Mouse (Mus musculus) embryo, embryonic 11 days (tissue): Measurements from ENCODE around the gene Gdpd2.

Experiments used
- DNase-seq: peaks from one replicate; pipeline ENCODE4 v3.0.0-alpha.2; 2015

Gene Gdpd2

DNA sequence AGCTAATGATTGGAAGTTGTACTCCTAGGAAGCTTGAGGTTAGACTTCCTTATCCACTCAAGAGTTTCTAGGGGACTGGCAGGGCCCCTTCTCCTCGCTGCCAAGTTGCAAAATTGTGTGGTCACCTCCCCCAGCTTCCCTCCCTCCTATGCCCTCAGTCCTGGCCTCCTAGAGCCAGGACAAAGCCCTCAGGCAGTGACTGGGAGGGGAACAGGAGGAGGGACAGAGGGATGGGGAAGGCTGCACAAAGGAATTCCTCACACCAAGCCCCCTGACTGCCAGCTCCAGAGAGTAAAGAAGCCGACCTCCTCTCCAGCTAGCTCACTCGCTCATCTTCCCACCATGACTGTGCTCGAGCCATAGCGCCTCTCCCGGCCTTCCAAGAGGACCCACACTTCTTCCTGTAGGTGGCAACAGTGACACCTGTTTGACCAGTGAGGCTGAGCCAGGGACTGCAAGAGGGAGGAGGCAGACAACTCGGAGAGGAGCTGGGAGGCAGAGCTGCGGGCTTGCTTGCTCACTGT, at the start of gene Gdpd2:
Gene Gdpd2 (plus strand): TSS at position 209 of the 524 bp plus-strand sequence.
- DNase-seq = peak; percentile 70

DNA sequence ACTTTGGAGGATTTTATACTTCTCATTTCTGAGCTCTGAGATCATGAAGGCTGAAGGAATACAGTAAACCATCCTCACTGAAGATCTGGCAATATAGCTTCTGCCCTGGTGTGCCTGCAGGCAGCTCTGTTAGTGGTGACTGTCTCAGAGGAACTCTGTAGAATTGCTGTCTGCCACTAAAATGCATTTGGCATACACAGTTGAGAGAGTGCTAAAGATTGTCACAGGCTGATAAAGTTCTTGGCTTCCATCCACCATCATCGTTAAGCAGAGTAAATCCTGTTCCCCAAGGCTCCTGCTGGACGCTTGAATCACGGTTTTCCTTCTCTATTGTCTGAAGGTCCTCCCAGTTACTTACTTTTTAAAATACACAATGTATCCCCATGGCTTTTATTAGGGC, 43.1 kb upstream of the Gdpd2 start:
- DNase-seq = no peak

DNA sequence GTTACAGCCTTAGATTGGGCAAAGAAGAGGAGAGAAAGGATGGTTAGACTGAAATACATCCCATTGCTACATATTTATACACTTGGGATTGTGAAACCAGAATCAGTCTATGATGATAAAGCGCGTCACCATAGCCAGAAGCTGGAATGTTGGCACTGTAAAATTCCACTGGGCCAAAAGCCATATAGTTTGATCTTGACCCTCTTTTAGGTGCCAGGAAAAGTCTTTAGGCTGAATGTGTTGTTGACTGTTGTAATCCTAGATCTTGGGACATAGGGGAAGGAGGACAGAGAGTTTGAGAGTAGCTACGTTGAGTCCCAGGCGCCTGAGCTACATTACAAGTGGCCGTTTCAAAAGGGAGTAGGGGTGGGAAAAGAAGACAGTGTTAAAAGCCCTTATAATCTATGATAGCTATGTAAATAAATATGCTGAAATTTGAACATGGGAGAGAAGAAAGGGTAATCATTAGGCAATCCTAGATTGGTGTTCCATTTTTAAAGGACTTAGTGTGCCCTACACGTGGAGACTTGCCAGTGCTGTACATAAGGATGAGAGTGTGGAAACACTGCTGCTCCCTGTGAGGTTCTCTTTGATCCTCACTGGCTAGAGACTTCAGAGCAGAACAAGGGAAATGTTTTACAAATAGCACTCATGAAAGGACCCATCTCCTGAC, 42.2 kb upstream of the Gdpd2 start:
- DNase-seq = no peak

DNA sequence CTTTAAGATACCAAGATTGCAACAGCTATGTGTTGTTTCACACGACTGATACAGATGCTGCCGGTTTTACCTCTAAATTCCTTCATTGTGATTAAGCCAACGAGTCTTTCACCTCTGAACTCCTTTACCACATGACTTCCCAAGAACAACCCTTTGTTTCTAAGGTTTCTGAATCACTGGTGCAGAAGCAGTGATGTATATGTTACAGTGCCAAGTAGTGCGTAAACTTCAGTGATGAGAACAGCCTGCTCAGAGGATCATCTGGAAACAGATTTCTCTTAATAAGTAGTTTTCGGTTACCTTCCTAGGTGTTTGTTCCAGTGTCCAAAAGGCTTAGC, 41.7 kb upstream of the Gdpd2 start:
- DNase-seq = no peak

DNA sequence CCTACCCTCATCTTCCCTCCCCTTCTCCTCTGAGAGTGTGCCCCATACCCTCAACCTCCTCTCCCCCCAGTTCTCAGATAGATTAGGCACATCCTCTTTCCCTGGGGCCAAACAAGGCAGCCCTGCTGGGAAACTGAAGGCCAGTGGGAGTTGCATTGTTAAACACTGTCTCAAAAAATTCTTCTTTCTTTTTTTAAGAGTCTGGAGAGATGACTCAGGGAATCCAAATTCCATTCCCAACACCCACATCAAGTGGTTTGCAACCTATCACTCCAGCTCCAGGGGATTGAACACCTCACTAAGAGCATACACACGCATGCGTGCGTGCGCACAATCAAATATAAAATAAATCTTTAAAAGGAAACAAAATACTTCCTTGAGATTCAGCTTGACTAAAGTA, 32.9 kb upstream of the Gdpd2 start:
- no peak for DNase-seq

DNA sequence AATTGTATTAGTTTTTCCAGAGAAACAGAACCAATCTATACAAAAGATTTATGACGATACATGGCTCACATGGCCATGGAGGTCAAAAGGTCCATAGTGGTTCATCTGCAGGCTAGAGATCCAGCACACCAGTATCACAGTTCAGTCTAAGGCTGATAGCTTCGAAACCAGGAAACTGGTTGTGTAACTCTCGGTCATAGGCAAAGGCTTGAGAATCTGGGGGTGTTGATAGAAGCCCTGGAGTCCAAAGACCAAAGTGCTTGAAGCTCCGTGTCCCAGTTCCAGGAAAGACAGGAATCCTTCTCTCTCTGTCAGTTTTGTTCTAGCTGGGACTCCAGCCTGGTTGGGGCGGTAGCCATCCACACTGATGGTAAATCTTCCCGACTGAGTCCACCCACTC, 21.6 kb upstream of the Gdpd2 start:
- DNase-seq = no peak

DNA sequence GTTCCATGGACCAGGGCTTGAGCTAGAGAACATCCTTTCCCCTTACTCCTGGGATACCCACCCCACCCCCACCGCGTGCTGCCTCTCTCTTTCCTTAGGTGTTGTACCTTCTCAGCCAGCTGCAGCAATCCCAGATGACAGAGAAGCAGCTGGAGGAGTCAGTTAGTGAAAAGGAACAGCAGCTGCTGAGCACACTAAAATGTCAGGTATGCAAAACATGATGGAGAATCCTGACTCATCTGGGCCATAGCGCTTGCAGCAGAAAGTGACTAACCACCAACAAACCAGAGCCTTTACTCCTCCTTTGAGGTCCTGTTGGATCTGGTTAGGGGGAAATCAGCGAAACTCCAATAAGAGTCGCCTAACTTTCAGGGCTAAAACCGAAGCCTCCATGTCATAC, 13.5 kb upstream of the Gdpd2 start:
- DNase-seq = no peak

DNA sequence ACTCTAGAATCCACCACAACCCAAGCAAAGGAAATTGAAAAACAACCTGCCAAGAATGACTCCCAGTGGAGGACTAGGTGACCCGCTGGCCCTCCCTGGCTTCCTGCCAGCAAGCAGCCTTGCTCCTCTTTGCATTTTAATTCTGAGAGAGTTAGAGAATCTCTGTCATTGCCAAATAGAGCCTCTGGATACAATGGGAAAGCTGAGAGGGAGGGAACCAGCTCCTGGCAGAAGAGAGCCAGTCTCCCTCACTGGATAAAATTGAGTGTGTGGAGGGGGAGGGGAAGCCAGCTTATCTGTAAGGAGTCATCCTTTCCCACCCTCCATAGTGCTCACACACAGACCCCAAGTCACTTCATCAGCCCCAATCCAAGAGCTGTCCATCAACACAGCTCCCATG, 726 bp upstream of the Gdpd2 start:
- DNase-seq = peak; percentile 20

DNA sequence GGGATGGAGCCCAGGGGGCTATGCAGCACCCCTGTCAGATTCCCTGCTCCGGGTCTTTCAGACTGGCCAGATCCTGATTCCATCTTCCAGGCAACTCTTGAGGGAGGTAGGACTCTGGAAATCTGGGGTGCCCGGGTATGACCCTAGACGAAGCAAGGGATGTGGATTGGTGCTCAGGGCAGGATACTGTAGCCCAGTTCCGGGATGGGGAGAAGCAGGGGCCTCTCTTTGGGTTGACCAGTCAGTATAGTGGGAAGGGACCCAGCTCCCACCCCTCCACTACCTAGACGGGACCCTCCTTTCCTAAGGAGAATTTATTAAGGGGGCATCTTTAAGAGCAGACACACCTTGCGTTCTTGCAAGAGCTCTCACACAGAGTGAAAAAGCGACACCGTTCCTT, 593 bp downstream of the Gdpd2 start:
- DNase-seq = no peak

DNA sequence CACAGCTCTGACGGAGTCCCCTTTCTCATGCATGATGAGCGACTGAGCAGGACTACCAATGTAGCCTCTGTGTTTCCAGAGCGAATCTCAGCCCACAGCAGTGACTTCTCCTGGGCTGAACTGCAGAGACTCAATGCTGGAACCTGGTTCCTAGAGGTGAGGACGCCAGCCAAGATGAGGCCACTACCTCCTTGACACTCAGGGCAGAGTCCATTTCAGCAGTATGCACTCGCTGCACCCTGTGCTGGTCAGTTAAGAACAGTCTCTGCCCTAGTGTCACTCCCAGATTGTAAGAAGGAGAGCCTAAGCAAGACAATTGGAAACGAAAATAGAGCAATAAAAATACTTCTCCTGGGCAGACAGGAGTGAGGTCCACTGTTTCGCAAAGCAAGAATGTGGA, 4.7 kb downstream of the Gdpd2 start:
- DNase-seq = no peak

DNA sequence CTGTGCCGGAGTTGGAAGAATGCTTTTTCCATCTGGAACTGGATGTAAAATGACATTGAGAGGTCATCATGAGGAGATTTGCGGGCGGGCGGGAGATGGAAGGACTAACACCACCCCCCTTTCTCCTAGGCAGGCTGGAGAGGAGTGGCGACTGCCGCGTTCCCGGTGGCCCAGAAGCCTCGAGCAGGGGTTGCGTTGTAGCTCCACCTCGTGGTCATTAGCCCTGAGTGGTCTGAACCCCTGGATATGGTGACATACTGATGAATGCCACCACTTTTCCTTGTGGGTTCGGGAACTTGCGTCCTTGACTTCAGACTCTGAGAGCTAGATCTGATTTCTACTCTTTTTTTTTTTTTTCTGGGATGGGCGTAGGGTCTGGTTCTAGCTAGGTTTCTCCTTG, 9.2 kb downstream of the Gdpd2 start:
- peak; percentile 71 for DNase-seq

DNA sequence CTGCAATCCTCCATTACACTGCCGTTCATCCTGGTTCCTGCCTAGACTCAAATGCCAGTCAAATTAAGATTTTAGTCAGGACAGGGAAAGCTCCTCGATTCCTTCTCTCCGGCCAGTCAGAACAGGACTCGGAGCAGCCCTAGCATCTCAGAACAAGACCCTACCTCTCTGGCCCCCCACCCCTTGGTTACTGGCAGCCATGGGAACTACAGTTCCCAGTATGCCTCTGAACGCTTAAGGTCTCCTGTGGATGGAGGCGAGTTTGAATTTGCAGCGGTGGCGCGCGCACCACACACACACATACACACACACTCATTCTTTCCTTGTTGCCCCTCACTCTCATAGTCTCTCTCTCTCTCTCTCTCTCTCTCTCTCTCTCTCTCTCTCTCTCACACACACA, 9.8 kb downstream of the Gdpd2 start:
- no peak for DNase-seq

DNA sequence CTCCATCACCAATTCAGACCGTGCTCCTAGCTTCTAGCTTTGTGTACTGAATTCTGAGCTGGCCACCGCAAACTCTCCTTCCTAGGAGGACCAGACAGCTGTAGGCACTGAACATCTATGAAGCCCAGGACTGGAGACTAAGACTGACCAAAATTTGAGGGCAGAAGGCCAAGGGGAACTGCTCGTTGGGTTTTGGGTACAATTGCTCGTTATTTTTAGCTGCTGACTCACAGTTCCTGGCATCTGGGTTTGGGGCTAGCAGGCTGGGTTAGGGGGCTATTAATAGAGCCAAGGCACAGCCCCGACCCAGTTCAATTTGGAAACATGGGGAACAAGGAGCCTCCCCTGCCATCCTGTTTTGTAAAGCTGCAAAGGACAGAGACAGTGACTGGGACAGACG, 11.1 kb downstream of the Gdpd2 start:
- no peak for DNase-seq

DNA sequence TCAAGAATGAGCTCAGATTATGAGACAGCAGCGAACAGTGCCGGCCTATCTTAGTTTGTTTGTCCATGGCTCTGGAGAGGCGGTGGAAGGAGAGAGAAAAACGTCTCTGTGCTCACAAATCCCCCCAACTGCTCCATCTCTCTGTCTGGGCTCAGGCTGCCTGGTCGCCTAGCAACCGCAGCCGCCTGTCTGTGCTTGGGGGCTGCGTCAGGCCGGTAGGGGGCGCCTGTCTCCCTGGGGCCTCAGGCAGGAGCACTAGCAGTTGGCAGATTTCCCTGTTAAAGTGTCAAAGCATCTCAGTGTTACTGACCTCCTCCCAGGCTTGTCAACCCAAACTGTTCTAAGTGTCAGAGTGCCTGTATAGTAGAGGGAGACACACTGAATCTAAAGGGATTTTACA, 12.3 kb downstream of the Gdpd2 start:
- peak; percentile 67 for DNase-seq

DNA sequence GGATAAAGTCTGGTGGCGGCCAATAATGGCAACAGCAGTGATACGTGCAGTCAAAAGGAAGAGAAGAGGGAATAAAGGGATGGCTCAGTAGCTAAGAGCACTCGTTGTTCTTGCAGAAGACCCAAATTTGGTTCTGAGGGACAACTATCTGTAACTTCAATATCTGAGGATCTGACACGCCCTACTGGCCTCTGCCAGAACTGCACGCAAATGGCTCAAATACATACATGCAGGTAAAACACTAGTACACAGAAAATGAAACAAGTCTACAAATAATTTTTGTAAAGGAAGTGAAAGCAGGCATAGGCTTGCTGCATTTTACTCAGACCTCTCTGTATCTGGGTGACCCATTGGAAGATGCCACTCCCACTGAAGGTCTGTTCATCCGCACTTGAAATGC, 36.2 kb downstream of the Gdpd2 start:
- no peak for DNase-seq

DNA sequence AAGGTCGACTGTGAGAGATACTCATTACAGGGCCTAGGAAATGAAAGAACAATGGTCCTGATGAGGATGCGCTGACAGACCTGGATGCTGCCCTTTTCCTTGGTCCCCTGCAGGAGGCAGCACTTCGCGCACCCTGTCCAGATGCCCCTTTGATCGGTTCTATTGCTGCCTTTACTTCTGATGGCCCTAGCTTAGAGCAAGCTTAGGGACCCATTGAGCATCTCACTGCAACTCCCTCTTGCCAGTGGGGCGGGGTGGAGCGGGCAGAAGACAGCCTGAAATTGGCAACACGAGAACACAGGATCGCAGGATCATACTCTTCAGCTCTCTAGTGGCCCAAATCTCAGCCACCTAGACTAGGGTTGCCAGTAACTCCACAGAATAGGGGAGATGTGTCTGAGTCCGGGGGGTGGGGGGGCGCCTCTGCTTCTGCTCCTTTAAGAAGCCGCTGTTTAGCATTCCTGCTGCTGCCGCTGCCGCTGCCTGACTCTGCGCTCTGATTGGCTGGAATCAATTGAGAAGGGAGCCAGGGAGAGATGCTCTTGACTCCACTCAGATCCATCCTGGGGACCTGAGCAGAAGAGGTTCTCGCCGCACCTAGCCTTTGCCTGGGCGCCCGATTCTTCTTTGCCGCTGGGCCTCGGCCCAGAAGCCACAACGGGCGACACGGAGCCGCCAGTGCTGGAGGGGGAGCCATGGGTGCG, 37.7 kb downstream of the Gdpd2 start, which contains the start of gene Dlg3:
Gene Dlg3 (plus strand): TSS at position 542 of the 704 bp plus-strand sequence.
- DNase-seq = peak; percentile 73

DNA sequence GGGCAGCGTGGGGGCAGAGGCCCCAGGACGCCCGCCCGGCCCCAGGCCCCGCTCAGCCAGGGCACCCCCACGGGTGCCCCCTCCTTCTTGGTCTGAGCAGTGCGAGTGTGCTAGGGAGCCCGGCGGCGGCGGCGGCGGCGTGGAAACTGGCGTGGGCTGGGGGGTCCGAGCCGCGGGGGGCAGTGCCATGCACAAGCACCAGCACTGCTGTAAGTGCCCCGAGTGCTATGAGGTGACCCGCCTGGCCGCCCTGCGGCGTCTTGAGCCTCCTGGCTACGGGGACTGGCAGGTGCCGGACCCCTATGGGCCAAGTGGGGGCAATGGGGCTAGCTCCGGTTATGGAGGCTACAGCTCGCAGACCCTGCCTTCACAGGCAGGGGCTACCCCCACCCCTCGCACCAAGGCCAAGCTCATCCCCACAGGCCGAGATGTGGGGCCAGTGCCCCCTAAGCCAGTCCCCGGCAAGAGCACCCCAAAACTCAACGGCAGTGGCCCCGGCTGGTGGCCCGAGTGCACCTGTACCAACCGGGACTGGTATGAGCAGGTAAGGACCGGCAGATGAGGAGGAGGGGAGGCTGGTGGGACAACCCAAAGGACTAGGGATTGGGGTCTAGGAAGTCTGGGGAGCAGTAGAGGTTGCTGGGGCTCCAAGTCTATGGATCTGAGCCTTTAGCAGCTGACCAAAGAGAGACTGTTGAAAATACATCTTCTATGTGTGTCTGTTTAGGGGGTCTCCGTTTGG, 38.4 kb downstream of the Gdpd2 start:
- no peak for DNase-seq

DNA sequence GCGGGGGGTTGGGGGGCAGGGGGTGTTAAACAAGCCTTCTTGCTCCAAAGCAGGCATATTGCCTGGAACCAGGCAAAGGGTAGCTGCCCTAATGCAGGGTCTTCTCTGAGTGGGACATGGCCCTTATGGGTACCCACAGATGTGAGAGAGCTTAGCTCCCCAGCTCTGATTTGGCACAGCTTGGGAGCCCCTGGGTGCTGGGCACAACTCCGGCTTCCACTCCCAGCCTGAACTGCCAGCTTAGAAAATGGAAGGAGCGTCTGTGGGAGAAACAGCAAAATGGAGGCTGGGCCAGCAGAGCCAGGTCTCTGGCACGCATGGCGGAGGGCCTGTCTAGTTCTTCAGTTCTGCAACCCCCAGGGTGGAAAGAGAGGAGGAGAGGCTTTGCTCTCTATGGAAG, 39.6 kb downstream of the Gdpd2 start:
- DNase-seq = no peak

DNA sequence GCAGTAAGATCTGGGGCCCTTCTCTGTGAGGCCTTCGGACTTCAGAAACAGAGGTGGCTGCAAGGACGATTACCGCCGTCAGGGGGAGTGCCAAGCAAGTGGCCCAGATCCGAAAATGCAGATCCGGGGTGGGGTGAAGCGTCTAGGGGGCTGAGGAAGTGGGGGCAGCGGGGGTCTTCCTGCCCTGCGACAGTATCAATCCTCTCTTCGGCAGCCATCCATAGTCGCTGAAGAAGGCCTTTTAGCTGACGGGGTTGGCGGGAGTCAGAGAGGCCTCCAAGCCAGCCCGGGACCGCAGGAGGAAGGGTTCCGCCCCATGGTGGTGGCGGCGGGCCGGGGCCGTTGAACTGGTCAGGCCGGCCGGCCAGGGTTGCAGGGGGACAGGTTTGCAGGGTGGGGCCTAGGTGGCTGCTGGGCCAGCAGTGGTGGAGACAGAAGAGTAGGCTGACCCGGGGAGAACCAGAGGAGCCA, 44.7 kb downstream of the Gdpd2 start:
- peak; percentile 79 for DNase-seq

DNA sequence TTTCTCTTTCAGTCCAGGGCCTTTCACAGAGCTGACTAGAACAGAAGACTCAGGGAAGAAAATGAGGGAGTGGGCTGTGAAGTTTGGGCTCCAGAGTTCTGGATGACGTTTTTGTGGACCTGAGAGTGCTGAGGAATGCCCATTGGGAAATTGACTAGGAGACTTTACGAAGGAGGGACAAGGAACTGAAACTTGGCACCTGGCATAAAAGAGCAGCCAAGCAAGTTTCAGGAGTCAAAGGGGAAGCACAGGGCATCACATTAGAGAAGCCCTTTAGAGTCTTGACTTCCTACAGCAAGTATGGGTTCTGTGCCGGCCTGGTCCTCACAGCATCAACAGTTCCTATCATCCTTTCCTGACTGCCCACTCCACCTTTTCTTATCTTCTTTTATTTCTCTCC, 45.7 kb downstream of the Gdpd2 start:
- DNase-seq = no peak

DNA sequence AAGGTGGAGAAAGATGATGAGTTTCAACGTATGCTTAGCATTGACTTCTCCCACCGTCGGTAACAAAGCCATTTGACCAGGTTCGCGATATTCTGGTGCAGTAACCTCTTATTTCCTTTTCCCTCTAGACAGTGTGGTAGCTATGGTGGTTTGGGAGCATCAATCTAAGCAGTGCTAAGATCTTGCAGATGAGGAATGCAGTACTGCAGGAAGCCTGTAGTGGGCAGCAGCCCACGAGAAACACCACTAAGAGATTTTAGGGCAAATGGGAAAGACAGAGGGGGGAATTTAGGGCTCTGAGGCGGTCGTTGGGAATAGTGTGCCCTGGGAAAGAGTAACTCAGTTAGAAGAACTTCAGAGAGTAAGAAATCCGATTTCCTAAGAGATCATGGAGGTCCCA, 46.8 kb downstream of the Gdpd2 start:
- peak; percentile 58 for DNase-seq

DNA sequence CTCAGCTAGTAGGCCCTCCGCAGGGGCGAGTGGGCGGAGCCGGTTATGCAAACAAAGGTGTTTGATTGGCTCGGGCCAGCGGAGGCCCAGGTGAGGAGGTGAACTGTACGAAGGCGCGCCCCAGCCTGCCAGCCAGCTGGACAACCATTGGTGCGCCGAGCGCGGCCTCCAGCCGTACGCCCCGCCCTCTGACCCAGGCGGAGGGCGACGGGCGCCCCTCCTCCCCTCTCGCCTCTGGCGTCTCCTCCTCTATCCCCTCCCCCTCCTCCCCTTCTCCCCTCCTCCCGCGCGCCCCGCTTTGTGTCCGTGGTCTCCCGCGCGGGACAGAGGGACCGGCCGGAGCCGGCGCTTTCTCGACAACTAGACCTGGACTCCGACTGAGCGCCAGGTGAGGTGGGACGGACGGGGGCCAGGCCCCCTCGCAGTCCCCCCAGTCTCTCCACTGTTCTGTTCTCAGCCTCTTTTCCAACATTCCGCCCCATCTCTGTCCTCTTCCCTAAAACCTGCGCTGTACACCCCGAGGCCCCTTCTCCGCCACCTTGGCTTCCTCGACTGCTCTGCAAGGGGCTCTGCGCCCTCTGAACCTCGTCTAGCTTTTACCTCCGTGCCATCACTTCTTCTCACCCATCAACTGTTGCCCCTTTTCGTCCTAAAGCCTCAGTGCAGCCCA, 47.4 kb downstream of the Gdpd2 start:
- peak; percentile 91 for DNase-seq

DNA sequence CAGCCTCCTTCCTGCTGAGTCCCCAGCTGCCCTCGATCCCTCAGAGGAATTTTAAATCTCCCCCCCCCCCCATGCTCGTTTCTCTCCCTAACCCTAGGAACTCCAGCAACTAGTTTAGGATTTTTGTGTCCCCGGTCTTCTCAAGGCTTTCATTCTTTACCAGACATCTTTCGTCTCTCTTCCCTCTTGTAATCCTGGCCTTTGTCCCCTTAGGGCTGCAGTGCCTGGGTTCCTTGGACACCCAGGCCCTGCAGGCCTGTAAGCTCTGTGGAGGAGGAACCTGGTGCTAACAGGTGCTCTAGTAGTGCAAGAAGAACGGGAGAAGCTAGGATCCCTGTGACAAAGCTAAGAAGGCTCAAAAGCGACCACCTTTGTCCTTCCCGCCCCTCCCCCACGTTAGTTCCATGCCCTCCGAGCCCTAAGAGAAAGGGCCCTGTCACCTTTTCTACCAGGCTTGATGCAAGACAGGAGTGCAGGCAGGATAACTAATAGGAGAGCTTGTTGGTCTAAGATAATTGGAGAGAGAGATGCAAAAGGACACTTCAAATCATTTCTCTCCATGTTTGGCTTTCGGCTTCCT, 48.1 kb downstream of the Gdpd2 start:
- DNase-seq = no peak
